In genomic region chr13:55361974-55362452, GRCm38 (mm10) we compare ENCODE assay signal across 8 mouse cellular contexts. TPM values are rescaled to one million over a fixed set of nuclear protein-coding genes. Genes with fewer than 3 reads are reported as not detected.
A peak's percentile ranks its signal among the peaks of the same experiment; 100 is the strongest.
DNase-seq lines count a peak whose midpoint lies in the region; ATAC-seq and TF ChIP-seq lines count a peak whose summit lies in the region.

No protein-coding gene starts in this region.

- peaks cover 6% of the 10 kb centered on the region for H3K4me1 ChIP-seq in testis, adult 2 months (ENCODE audit: control insufficient read depth, insufficient read depth, low read length)
- peaks cover 15 to 16% of the 10 kb centered on the region in 2 experiments for H3K4me1 ChIP-seq in liver, embryonic 14.5 days (replicated peaks; ENCODE audit: control insufficient read depth in 2 of 2, insufficient read depth in 2 of 2, low read length in 1 of 2)
- H3K4me1 ChIP-seq in stomach, embryonic 15.5 days = peaks cover 20% of the 10 kb centered on the region

- WGBS in liver, embryonic 14.5 days (ENCODE audit: insufficient replicate concordance) = under 1% methylated on average over 32 of the region's 32 CpGs
- WGBS in stomach, embryonic 15.5 days = under 1% methylated on average over 32 of the region's 32 CpGs

- H3K9me3 ChIP-seq in liver, embryonic 14.5 days (ENCODE audit: control insufficient read depth, low read length) = no peaks in the 10 kb centered on the region
- H3K9me3 ChIP-seq in stomach, embryonic 15.5 days = no peaks in the 10 kb centered on the region

- no peak; the same call in 1 of the 2 replicates for TF ChIP-seq POLR2A in testis, adult 2 months (IDR thresholded peaks at IDR 0.05; ENCODE audit: control insufficient read depth, low read depth, low read length)

- H3K27me3 ChIP-seq in testis, adult 2 months (ENCODE audit: control insufficient read depth, insufficient read depth, low read length) = no peaks in the 10 kb centered on the region
- no peaks in the 10 kb centered on the region for H3K27me3 ChIP-seq in liver, embryonic 14.5 days (ENCODE audit: control insufficient read depth, insufficient read depth, low read length)
- H3K27me3 ChIP-seq in stomach, embryonic 15.5 days (replicated peaks) = no peaks in the 10 kb centered on the region

- H3K4me2 ChIP-seq in liver, embryonic 14.5 days (ENCODE audit: low read depth) = peak overlapping the region; percentile 97
- peak overlapping the region; percentile 74 for H3K4me2 ChIP-seq in stomach, embryonic 15.5 days

- peak overlapping the region; percentile 98 for H3K9ac ChIP-seq in liver, embryonic 14.5 days (replicated peaks)
- peak overlapping the region; percentile 80 for H3K9ac ChIP-seq in stomach, embryonic 15.5 days

- peaks cover 2% of the 10 kb centered on the region; the same call in 1 of the 2 replicates for H3K36me3 ChIP-seq in testis, adult 2 months (ENCODE audit: control insufficient read depth, insufficient read depth, low read length)
- H3K36me3 ChIP-seq in liver, embryonic 14.5 days (replicated peaks; ENCODE audit: control insufficient read depth, insufficient read depth, low read depth) = peaks cover 19% of the 10 kb centered on the region
- H3K36me3 ChIP-seq in stomach, embryonic 15.5 days = peaks cover 18% of the 10 kb centered on the region

- peak overlapping the region; percentile 98 for H3K27ac ChIP-seq in testis, adult 2 months (ENCODE audit: control insufficient read depth, insufficient read depth, low read depth, low read length)
- peak overlapping the region; percentile 97 for H3K27ac ChIP-seq in liver, embryonic 14.5 days
- peak overlapping the region; percentile 96 for H3K27ac ChIP-seq in stomach, embryonic 15.5 days

- intact Hi-C loops in gastrocnemius, postnatal 14 days (cut with DNase I; ENCODE audit: low total_unique reads) = no loop called here

- TF ChIP-seq EP300 in liver, embryonic 14.5 days (IDR thresholded peaks at IDR 0.05; ENCODE audit: low read depth) = no peak

- peak overlapping the region; percentile 98 for H3K4me3 ChIP-seq in testis, adult 2 months (ENCODE audit: control insufficient read depth, low read depth, low read length)
- peak overlapping the region; percentile 72 to 99 for H3K4me3 ChIP-seq in liver, embryonic 14.5 days (ENCODE audit: insufficient read depth in 1 of 2, low read depth in 2 of 2, low read length in 2 of 2)
- H3K4me3 ChIP-seq in stomach, embryonic 15.5 days (replicated peaks) = peak overlapping the region; percentile 86

- DNase-seq in gastrocnemius, adult 18-20 months (ENCODE audit: low spot score) = peak; percentile 39
- no peak for DNase-seq in gastrocnemius, postnatal 25 days
- DNase-seq in testis, postnatal 14 days (ENCODE audit: low spot score) = no peak
- peak; percentile 46 for DNase-seq in gastrocnemius, postnatal 14 days
- peak in 1 of 3 experiments; percentile 16 for DNase-seq in liver, embryonic 14.5 days (ENCODE audit: low read depth in 3 of 3, low spot score in 3 of 3)
- DNase-seq in frontal cortex, postnatal 36 days (ENCODE audit: low spot score in 2 of 2) = no peak

- ATAC-seq in liver, embryonic 14.5 days (ENCODE audit: insufficient read depth) = peak; percentile 51
- peak; percentile 34 for ATAC-seq in stomach, embryonic 15.5 days (ENCODE audit: insufficient read depth, low FRiP score, low read depth)

- TF ChIP-seq CTCF in testis, adult 2 months (IDR thresholded peaks at IDR 0.05; ENCODE audit: control insufficient read depth, insufficient read depth, insufficient replicate concordance, low read depth, low read length) = no peak
- TF ChIP-seq CTCF in liver, embryonic 14.5 days (IDR thresholded peaks at IDR 0.05; ENCODE audit: low read depth) = no peak

RNA-seq across cellular contexts. Expression of gene Lman2, which starts 0.6 kb away (rescaled TPM):
- total RNA-seq in gastrocnemius, adult 18-20 months (2021) = 10 to 100 TPM; 33.0 to 38.9 TPM
- total RNA-seq in gastrocnemius, postnatal 25 days (2021) = 10 to 100 TPM; 35.1 to 35.7 TPM
- 43.7 and 44.8 TPM in 2 replicates for polyA plus RNA-seq in testis, adult 2 months (2012; rRNA removed)
- total RNA-seq in gastrocnemius, postnatal 14 days (2021) = 10 to 100 TPM; 32.2 to 34.6 TPM
- polyA plus RNA-seq in liver, embryonic 14.5 days (2012; rRNA removed) = 34.6 and 35.3 TPM in 2 replicates
- polyA plus RNA-seq in liver, embryonic 14.5 days (2014; fragmentation: Nextera tagmentation; extraction: Ambion mirVana) = 50.3 and 51.6 TPM in 2 replicates
- polyA plus RNA-seq in stomach, embryonic 15.5 days (2015; fragmentation: Nextera tagmentation; extraction: Ambion mirVana) = 114 and 127 TPM in 2 replicates

RNA-seq across cellular contexts. Expression of gene Rgs14, which starts 7.5 kb away (rescaled TPM):
- under 1 TPM; 0.24 to 0.43 TPM for total RNA-seq in gastrocnemius, adult 18-20 months (2021)
- total RNA-seq in gastrocnemius, postnatal 25 days (2021) = under 1 TPM; 0.15 to 0.35 TPM
- 0.10 and 0.14 TPM in 2 replicates for polyA plus RNA-seq in testis, adult 2 months (2012; rRNA removed)
- under 1 TPM; 0.22 to 0.29 TPM for total RNA-seq in gastrocnemius, postnatal 14 days (2021)
- polyA plus RNA-seq in liver, embryonic 14.5 days (2012; rRNA removed) = 1.4 and 1.6 TPM in 2 replicates
- 1.3 and 1.7 TPM in 2 replicates for polyA plus RNA-seq in liver, embryonic 14.5 days (2014; fragmentation: Nextera tagmentation; extraction: Ambion mirVana)
- 1.3 and 1.5 TPM in 2 replicates for polyA plus RNA-seq in stomach, embryonic 15.5 days (2015; fragmentation: Nextera tagmentation; extraction: Ambion mirVana)

RNA-seq across cellular contexts. Expression of gene Mxd3, which starts 32.4 kb away (rescaled TPM):
- total RNA-seq in gastrocnemius, adult 18-20 months (2021) = not detected
- 1 to 10 TPM in 1 of 2 experiments, under 1 TPM in 1; 0.72 to 1.5 TPM for total RNA-seq in gastrocnemius, postnatal 25 days (2021)
- polyA plus RNA-seq in testis, adult 2 months (2012; rRNA removed) = 2.3 and 2.4 TPM in 2 replicates
- 1 to 10 TPM; 3.0 to 3.4 TPM for total RNA-seq in gastrocnemius, postnatal 14 days (2021)
- 32.6 and 32.8 TPM in 2 replicates for polyA plus RNA-seq in liver, embryonic 14.5 days (2012; rRNA removed)
- 23.5 and 26.3 TPM in 2 replicates for polyA plus RNA-seq in liver, embryonic 14.5 days (2014; fragmentation: Nextera tagmentation; extraction: Ambion mirVana)
- polyA plus RNA-seq in stomach, embryonic 15.5 days (2015; fragmentation: Nextera tagmentation; extraction: Ambion mirVana) = 29.2 and 32.1 TPM in 2 replicates

RNA-seq across cellular contexts. Expression of gene Slc34a1, which starts 36.0 kb away (rescaled TPM):
- total RNA-seq in gastrocnemius, adult 18-20 months (2021) = under 1 TPM in 1 of 2 experiments, not detected in 1; 0.66 TPM
- not detected for total RNA-seq in gastrocnemius, postnatal 25 days (2021)
- polyA plus RNA-seq in testis, adult 2 months (2012; rRNA removed) = 0.16 and 0.22 TPM in 2 replicates
- not detected for total RNA-seq in gastrocnemius, postnatal 14 days (2021)
- 0.01 TPM in 1 of 2 replicates, not detected in the other for polyA plus RNA-seq in liver, embryonic 14.5 days (2012; rRNA removed)
- polyA plus RNA-seq in liver, embryonic 14.5 days (2014; fragmentation: Nextera tagmentation; extraction: Ambion mirVana) = not detected in 2 replicates
- 0.06 and 0.17 TPM in 2 replicates for polyA plus RNA-seq in stomach, embryonic 15.5 days (2015; fragmentation: Nextera tagmentation; extraction: Ambion mirVana)

RNA-seq across cellular contexts. Expression of gene Rab24, which starts 40.3 kb away (rescaled TPM):
- total RNA-seq in gastrocnemius, adult 18-20 months (2021) = 10 to 100 TPM; 31.7 to 32.3 TPM
- total RNA-seq in gastrocnemius, postnatal 25 days (2021) = 10 to 100 TPM; 29.0 to 30.2 TPM
- polyA plus RNA-seq in testis, adult 2 months (2012; rRNA removed) = 33.4 and 37.0 TPM in 2 replicates
- total RNA-seq in gastrocnemius, postnatal 14 days (2021) = 10 to 100 TPM; 31.1 to 31.7 TPM
- 42.3 and 47.1 TPM in 2 replicates for polyA plus RNA-seq in liver, embryonic 14.5 days (2012; rRNA removed)
- 43.9 and 50.7 TPM in 2 replicates for polyA plus RNA-seq in liver, embryonic 14.5 days (2014; fragmentation: Nextera tagmentation; extraction: Ambion mirVana)
- 89.8 and 93.2 TPM in 2 replicates for polyA plus RNA-seq in stomach, embryonic 15.5 days (2015; fragmentation: Nextera tagmentation; extraction: Ambion mirVana)

Comparison
In these comparisons a context has a peak if more than half of its experiments do, and no peak if none do; other contexts are left out.
1. DNase-seq: peak in gastrocnemius, adult 18-20 months (single experiment) and gastrocnemius, postnatal 14 days (single experiment); none in gastrocnemius, postnatal 25 days (single experiment), testis, postnatal 14 days (single experiment) and frontal cortex, postnatal 36 days (0 of 2).
2. Peak in every context shown above with its lines, with median percentiles within 50 percentile points of each other: H3K27ac ChIP-seq and H3K4me3 ChIP-seq.